Mouse (Mus musculus) mature B cell (primary cell): Measurements from ENCODE around the gene Rtl10.

Experiments
- in situ Hi-C: fragments of 300-500 bp; cut with MboI; formaldehyde crosslinking; loops from 2 replicates; pipeline ENCODE4 v1.14.3; 2019

The Rtl10 gene

DNA sequence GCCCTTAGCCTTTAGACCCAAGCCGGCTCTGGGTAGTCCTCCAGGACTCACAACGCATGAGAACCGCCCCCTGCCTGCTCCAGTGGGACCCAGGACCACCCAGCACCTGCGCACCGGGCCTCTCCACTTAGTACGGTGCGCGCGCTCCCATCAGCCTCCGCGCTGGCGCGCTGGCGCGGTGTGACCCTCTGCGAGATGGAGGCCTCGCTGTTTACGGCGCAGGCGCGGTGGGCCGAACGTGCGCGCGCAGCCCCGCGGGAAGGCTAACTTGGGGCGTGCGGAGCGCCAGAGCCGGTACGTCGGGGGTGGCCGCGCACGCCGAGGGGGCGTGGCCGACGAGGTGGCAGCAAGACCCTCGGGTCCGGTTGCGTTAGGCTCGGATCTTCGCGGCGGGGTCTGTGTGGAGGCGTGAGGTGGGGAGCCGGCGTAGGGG is at the start of gene Rtl10, which contains the start of gene Gnb1l:
TSS of gene Rtl10 (plus strand) at position 344 of the 433 bp plus-strand sequence.
TSS of gene Gnb1l (plus strand) at position 156 of the 433 bp plus-strand sequence.
- in situ Hi-C loops, result no loop called here

DNA sequence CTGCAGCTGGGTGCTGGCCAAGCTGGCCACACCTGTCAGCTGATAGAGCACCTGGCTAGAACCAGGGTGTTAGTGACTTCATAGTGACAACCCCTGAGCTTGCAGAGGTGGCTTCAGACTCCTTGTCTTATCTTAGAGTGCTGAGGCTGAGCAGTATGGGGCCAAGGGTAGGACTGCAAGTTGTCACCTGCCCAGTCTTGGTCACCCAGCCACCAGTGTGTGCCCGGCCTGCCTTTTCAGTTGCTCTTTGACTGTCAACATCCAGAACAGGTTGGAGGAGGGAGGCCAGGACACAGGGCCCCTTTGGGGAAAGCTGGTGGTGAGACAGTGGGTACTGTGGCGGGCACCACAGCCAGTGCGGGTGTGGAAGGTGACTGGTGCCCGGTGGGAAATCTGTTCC is 49.7 kb upstream of the Rtl10 start:
- in situ Hi-C loops, result no loop called here

GRCm38 (mm10) chr16:18451486-18452181 is 47.1 kb upstream of the Rtl10 start:
- in situ Hi-C loops, result loop anchor here (10.0 kb wide), 1 partner anchor 163 kb away; no protein-coding TSS in a partner anchor

DNA sequence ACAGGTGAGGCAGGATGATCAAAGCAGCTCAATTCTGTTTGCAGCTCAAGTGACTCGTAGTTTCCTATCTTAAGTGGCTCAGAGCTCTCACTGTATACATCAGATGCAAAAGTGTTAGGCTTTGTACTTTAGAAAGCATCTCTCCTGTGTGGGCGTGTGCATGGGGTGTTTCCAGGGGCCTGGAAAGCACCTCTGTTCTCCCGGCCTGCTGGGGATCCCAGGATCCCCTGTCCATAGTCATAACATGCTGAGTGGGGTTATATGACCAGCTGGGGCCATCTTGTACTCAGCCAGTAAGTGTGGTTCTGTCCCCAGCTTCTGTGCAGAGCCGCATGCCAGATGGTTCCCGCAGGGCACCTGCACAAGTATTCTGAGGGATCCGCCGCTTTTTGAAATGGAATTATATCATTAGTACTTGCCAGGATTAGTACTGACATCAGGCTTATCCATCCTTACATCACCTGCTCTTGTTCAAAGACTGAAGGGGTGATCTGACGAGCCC is 46.3 kb upstream of the Rtl10 start:
- in situ Hi-C loops, result loop anchor here (10.0 kb wide), 1 partner anchor 162 kb away; no protein-coding TSS in a partner anchor

- in situ Hi-C loops, result loop anchor here (10.0 kb wide), 1 partner anchor 161 kb away; no protein-coding TSS in a partner anchor
These were observed 44.9 kb upstream of the Rtl10 start for GRCm38 (mm10) chr16:18453846-18454245.

DNA sequence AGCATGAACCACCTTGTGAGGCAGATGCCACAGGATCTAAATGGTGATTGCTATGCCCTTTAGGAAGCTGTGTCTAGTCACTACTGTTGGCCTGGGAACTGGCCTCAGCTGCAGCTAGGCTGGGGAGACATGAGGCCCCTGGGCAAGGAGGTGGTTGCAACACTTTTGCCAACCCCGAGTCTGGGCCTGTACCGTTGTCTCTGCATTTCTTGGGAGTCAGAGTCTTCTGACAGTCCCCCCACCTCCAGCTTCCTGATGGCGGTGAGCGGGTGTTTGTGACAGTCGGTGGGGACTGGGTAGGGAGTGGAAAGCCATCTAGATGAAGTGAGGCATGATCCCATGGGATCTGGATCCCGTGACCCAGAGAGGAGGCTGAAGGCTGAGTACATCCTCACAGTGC is 43.3 kb upstream of the Rtl10 start:
- in situ Hi-C loops, result loop anchor here (10.0 kb wide), 1 partner anchor 159 kb away; no protein-coding TSS in a partner anchor

DNA sequence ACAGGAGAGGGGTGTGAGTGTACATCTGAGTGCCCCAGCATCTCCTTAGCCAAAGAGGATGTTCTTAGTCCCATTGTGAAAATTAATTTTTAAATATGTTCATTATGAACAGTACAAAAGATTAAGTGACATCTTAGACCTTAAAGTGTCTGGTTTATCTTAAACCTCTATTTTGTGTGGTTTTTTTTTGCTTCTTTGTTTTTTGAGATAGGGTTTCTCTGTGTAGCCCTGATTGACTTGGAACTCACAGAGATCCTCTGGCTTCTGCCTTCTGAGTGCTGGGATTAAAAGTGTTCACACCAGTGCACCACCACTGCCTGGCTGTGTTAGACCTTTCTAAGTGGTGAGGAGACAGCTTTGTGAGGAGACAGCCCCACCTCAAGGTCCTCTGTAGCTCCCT is 40.0 kb upstream of the Rtl10 start:
- in situ Hi-C loops, result loop anchor here (10.0 kb wide), 1 partner anchor 156 kb away; no protein-coding TSS in a partner anchor

GRCm38 (mm10) chr16:18459335-18459954 is 39.3 kb upstream of the Rtl10 start:
- in situ Hi-C loops, result loop anchor here (10.0 kb wide), 1 partner anchor 155 kb away; no protein-coding TSS in a partner anchor

- in situ Hi-C loops, result loop anchor here (10.0 kb wide), 1 partner anchor 155 kb away; no protein-coding TSS in a partner anchor
These were observed 38.7 kb upstream of the Rtl10 start for GRCm38 (mm10) chr16:18459955-18460370.

GRCm38 (mm10) chr16:18460826-18461225 is 37.9 kb upstream of the Rtl10 start:
- in situ Hi-C loops, result no loop called here

DNA sequence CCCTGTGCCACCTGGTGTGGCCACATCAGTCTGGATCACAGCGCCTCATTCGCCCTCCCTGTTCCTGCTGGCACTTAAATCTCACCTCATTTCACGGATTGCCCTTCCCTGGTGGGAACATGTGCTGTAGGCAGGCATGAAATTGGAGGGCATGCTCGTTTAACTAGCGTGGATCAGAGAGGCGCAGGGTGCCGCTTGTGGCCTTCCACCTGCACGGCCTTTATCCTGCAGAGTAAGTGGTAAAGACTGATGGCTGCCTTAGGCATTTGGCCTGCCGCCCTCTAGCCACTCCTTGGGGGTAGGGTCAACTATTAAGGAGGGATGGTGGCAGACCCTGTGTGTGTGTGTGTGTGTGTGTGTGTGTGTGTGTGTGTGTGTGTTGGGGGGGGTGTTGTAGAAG is 36.7 kb upstream of the Rtl10 start:
- in situ Hi-C loops, result no loop called here

DNA sequence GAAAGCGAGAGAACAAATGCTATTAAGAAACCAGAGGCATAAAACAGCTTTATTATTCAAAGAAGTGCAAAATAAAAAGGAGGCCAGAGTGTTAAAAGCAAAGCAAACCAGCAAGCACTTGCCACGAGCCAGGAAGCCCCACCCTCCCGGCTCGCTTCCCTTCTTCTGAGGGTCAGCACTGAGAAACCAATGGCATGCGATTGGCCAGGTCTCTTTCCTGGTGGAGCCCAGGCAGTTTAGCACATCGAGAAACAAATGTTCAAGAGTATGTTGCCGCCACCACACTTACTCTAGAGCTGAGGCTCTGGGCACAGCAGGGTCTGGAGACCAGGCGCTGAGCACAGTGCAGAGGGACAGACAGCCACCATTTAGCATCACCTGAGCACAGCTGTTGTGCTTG is 36.1 kb upstream of the Rtl10 start:
- in situ Hi-C loops, result no loop called here

DNA sequence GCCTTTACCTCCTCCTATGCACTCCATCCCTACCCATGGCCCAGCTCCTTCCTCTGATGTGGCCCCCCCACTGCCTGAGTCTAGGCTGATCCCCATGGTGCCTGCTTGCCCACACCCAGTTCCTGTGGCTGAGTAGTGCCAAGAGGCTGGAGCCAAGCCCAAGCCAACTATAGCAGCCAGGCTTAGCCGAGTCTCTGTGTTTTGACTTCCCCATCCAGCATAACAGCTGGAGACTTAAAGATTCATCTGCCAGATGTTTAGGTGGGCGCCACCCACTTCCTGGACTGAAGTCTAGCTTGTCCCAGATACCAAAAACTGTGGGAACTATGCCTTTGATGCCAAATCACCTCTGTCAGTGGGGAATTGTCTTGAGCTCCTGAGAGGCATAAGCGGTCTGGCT is 34.4 kb upstream of the Rtl10 start:
- in situ Hi-C loops, result no loop called here

DNA sequence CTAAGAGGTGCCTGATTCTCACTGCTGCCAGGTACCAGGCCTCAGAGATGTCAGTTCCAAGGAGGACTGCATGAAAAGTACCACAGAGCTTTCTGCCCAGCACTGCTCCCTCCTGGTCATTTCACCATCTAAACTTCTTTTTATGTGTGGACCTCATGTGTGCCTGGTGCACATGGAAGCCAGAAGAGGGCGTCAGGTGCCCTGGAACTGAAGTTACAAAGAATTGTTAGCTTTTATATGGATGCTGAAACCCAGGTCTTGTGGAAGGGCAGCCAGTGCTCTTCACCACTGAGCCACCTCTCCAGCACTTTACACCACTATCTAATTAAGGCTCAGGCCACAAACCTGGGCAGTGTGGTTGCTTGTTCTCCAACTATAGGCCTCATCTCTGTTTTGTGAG is 27.9 kb upstream of the Rtl10 start:
- in situ Hi-C loops, result no loop called here

- in situ Hi-C loops, result no loop called here
These were observed 27.2 kb upstream of the Rtl10 start for GRCm38 (mm10) chr16:18471381-18471955.

- in situ Hi-C loops, result no loop called here
These were observed 26.7 kb upstream of the Rtl10 start for GRCm38 (mm10) chr16:18471976-18472375.

DNA sequence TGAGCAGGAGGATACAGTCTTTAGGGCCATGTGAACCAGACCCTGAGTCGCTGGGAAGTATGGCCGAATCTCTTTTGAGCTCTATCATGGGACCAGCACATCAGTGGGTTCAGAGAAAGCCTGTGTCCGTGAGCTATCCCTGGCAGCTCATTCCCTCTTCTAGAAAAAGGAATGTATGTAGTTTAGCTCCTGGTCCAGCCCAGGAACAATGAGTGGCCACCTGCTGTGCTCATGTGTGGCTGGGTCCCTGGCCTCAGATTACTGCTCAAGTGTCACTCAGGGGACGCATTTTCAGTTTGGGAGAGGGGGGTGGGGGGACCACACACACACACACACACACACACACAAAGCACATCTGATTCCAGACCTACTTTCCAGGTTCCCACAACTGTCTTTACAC is 26.3 kb upstream of the Rtl10 start:
- in situ Hi-C loops, result no loop called here

GRCm38 (mm10) chr16:18472976-18473375 is 25.7 kb upstream of the Rtl10 start:
- in situ Hi-C loops, result no loop called here

DNA sequence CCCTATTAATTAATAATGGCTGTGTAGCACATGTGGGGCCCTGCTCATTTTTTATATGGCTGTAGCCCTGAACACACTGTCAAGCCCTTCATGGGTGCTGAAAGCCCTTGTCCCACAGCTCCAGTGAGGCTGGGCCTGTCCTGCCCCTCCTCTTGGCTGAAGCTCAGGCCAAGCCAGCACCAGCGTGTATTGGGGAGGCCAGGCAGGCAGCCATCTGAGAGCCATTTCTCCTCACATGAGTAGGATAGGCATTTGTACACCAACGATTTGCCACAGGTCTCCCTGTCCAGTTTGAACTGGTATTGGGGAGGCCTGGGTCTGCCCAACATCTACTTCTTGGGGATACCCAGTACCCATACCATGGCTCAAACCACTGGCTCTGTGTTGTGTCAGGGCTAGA is 24.7 kb upstream of the Rtl10 start:
- in situ Hi-C loops, result no loop called here

GRCm38 (mm10) chr16:18477996-18478395 is 20.7 kb upstream of the Rtl10 start:
- in situ Hi-C loops, result no loop called here

DNA sequence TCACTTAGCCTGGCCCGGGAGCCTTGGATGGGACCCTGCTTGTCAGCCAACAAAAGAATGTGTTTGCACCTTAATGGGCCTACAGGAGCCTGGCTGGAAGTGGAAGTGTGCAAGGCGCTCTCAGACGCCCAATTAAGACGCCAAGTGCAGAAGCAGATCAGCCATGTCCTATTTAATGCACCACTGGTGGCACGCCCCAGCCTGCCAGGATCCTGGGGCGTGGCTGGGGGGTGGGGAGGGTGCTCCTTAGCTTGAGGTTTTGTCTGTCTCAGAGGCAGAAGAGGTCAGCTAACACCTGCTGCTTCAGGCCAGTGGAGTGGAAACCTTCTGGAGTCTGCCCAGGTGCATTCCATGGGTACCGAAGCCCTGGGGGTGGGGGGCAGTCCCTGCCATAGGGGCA is 19.0 kb upstream of the Rtl10 start:
- in situ Hi-C loops, result no loop called here

- in situ Hi-C loops, result no loop called here
These were observed 17.7 kb upstream of the Rtl10 start for GRCm38 (mm10) chr16:18480933-18481485.
